Mouse (Mus musculus) midbrain, embryonic 14.5 days (tissue): Measurements from ENCODE around the gene Hoxc5. TPM values are rescaled to one million over a fixed set of nuclear protein-coding genes. Genes with fewer than 3 reads are reported as not detected.

ENCODE experiments used
- ATAC-seq: fragments of 200-750 bp; cut with Nextera tagmentation; 2 replicates; pipeline ENCODE4 v1.8.0; 2017; ENCODE audit warnings: moderate number of reproducible peaks, moderate library complexity; ENCODE audit not compliant: low FRiP score, low TSS enrichment
- DNase-seq: peaks from one replicate; pipeline ENCODE4 v3.0.0-alpha.2; 2015
- H3K27ac ChIP-seq: fragments of 300-500 bp; sonication (generic); replicated peaks from 2 replicates; pipeline ENCODE4 v1.5.1; 2014; ENCODE audit warnings: mild to moderate bottlenecking, low read depth, low read length, moderate library complexity
- H3K27me3 ChIP-seq: fragments of 300-500 bp; sonication (generic); 2 replicates; pipeline ENCODE4 v1.6.1; 2014; ENCODE audit warnings: low read length, control low read depth, mixed read lengths; ENCODE audit not compliant: control insufficient read depth, insufficient read depth
- H3K36me3 ChIP-seq: fragments of 300-500 bp; sonication (generic); 2 replicates; pipeline ENCODE4 v1.6.1; 2014; ENCODE audit warnings: low read length, control low read depth; ENCODE audit not compliant: control insufficient read depth, insufficient read depth
- H3K4me1 ChIP-seq: fragments of 300-500 bp; sonication (generic); 2 replicates; pipeline ENCODE4 v1.6.1; 2014; ENCODE audit warnings: mild to moderate bottlenecking, antibody characterized with exemption, low read length, control low read depth; ENCODE audit not compliant: control insufficient read depth, insufficient read depth
- H3K4me2 ChIP-seq: fragments of 300-500 bp; sonication (generic); 2 replicates; pipeline ENCODE4 v1.6.1; 2014; ENCODE audit warnings: mild to moderate bottlenecking, low read length, moderate library complexity
- H3K4me3 ChIP-seq: fragments of 300-500 bp; sonication (generic); replicated peaks from 2 replicates; pipeline ENCODE4 v1.5.1; 2014; ENCODE audit warnings: low read depth, low read length
- H3K9ac ChIP-seq: fragments of 300-500 bp; sonication (generic); replicated peaks from 2 replicates; pipeline ENCODE4 v1.6.1; 2014; ENCODE audit warnings: mild to moderate bottlenecking, low read length, moderate library complexity
- H3K9me3 ChIP-seq: fragments of 300-500 bp; sonication (generic); 2 replicates; pipeline ENCODE4 v1.6.1; 2016; ENCODE audit warnings: low read length, control low read depth, mixed read lengths; ENCODE audit not compliant: control insufficient read depth
- WGBS: fragments of 180-500 bp; shearing (Covaris S2); extraction: QIAGEN DNeasy Blood & Tissue Kit; methylation state at CpG from one replicate; pipeline ENCODE4 v1.1.7; 2014; 5-methylcytosine and 5-hydroxymethylcytosine counted together
- polyA plus RNA-seq: library from polyadenylated mRNA; unstranded; fragments of >200 nt; fragmentation: Nextera tagmentation; extraction: Ambion mirVana; gene quantifications from 2 replicates; pipeline ENCODE4 v1.2.1, GENCODE M21; 2014

Gene Hoxc5
- polyA plus RNA-seq, 1 experiment from 2014 or later, result 0.12 TPM

DNA sequence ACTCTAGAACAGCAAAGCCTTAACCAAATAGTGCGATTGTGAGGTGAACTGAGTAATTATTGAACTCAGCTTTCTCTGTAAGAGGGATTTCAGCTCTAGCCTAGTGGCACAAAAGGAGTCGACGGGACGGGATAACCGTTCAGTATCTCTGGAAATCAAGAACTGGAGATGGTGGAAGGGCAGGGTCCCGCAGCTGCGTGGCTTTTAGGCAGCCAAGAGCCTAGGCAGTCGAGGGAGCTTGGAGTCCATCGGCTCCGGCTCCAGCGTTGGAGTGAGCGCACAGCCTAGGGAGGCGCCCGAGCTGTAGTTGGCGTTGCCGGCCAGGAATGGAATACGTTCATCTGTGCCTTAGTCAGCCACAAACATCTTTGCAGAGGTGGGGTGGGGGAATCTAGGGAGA, 38.1 kb downstream of the Hoxc5 start:
- no peaks in the 10 kb centered on the region for H3K9me3 ChIP-seq
- no peak overlapping the region for H3K4me2 ChIP-seq
- H3K4me3 ChIP-seq, result no peak overlapping the region
- DNase-seq, result no peak
- WGBS, result 1% methylated on average over 17 of the region's 17 CpGs
- no peaks in the 10 kb centered on the region for H3K36me3 ChIP-seq
- no peak overlapping the region for H3K27ac ChIP-seq
- peaks cover 100% of the 10 kb centered on the region for H3K27me3 ChIP-seq
- no peak for ATAC-seq
- no peaks in the 10 kb centered on the region for H3K4me1 ChIP-seq
- H3K9ac ChIP-seq, result no peak overlapping the region

DNA sequence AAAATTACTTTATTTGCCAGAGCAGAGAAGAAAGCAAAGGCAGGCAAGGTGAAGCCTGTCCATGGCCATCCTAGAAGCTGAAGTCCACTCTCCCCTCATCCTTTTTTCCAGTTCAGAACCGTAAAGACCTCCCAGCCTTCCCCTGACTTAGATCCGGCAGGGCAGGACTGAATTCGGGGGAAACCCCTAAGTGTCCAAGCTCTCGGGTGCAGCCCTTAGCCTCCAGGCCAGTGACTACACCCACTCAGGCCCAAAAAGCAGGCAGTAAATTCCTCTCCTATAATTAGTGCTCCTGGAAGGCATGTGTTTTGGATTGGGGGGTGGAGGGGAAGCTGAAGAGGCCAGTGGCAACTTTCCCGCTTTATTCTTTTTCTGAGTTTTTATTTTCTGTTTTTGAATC, 38.6 kb downstream of the Hoxc5 start:
- Histone ChIP-seq H3K9ac (no peak overlapping the region), H3K36me3 (no peaks in the 10 kb centered on the region), H3K4me2 (no peak overlapping the region), H3K27ac (no peak overlapping the region), H3K27me3 (peaks cover 100% of the 10 kb centered on the region), H3K9me3 (no peaks in the 10 kb centered on the region), H3K4me3 (no peak overlapping the region), H3K4me1 (no peaks in the 10 kb centered on the region)
- WGBS, result 3% methylated on average over 5 of the region's 5 CpGs
- ATAC-seq (no peak), DNase-seq (no peak)

DNA sequence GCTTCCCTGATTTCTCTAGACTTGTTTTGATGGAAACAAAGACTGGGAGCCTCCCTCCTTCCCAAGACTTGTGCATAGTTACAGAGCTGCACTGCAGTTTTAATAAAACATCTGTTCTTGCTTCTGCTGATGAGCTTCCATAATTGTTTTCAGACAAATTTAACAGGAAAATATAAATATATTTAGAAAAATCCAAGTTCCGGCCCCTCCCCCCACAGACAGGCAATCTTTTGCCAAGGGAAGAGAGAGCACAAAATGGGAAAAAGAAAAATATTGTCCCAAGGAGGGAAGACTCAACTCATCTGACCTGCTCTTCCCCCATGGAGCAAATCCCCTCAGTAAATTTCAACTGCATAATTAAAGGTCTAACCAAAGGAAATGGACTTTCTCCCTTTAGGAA, 39.1 kb downstream of the Hoxc5 start:
- H3K9me3 ChIP-seq, result no peaks in the 10 kb centered on the region
- H3K9ac ChIP-seq, result no peak overlapping the region
- H3K27ac ChIP-seq, result no peak overlapping the region
- DNase-seq (no peak), ATAC-seq (no peak)
- no peaks in the 10 kb centered on the region for H3K4me1 ChIP-seq
- H3K27me3 ChIP-seq, result peaks cover 100% of the 10 kb centered on the region
- H3K4me2 ChIP-seq, result no peak overlapping the region
- no peaks in the 10 kb centered on the region for H3K36me3 ChIP-seq
- H3K4me3 ChIP-seq, result no peak overlapping the region
- 3% methylated on average over 1 of the region's 1 CpGs for WGBS

DNA sequence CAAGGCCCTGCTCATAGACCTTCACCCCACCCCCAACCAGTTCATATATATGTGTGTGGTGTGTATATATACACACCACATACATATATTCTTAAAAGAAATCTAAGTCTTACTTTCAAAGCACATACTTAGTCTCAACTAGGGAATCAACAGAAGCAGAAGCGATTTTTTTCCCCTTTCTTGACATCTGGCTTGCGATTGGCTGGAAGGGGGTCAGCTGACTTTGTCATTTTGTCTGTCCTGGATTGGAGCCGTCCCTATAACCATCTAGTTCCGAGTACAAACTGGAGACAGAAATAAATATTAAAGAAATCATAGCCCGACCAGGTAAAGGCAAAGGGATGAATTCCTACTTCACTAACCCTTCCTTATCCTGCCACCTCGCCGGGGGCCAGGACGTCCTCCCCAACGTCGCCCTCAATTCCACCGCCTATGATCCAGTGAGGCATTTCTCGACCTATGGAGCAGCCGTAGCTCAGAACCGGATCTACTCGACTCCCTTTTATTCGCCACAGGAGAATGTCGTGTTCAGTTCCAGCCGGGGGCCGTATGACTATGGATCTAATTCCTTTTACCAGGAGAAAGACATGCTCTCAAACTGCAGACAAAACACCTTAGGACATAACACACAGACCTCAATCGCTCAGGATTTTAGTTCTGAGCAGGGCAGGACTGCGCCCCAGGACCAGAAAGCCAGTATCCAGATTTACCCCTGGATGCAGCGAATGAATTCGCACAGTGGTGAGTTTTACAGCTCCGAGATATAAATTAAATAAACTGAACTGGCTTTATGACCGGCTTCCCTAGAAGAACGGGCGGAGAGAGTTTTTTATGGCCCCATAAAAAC, 42.2 kb downstream of the Hoxc5 start:
- Histone ChIP-seq H3K27ac (no peak overlapping the region), H3K9me3 (no peaks in the 10 kb centered on the region), H3K36me3 (no peaks in the 10 kb centered on the region), H3K4me1 (no peaks in the 10 kb centered on the region), H3K27me3 (peaks cover 98% of the 10 kb centered on the region), H3K4me3 (no peak overlapping the region), H3K4me2 (no peak overlapping the region), H3K9ac (no peak overlapping the region)
- 2% methylated on average over 27 of the region's 27 CpGs for WGBS
- no peak for ATAC-seq
- DNase-seq, result no peak

DNA sequence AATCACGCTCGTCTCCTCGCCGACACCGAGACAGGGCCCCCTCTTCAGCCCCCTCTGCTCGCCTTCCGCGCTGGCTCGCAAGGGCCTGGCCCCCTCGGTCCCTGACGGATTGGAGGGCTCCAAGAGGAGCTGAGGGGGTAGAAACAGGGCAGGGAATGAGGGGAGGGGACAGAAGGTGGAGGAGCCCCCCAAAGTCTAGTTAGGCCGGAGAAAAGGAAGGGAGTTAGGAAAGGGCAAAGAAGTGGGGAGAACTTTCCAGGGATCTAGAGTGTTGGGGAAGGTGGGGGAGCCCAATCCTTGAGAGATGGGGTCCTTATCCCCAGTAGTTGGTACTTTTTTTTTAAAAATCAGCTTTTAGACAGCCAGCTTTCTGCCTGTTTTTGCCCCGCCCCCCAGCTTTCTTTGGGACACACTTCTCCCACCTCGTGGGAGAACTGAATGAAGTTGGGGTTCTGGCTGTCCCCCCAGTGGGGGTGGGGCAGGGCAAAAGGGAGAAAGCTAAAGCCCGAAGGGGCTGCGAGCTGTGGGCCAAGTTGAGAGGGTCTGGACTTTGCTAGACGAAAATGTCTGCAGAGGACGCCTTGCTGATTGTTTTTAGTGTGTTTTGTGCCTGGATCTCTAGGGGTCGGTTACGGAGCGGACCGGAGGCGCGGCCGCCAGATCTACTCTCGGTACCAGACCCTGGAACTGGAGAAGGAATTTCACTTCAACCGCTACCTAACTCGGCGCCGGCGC, 43.0 kb downstream of the Hoxc5 start:
- ATAC-seq (no peak), DNase-seq (no peak)
- Histone ChIP-seq H3K4me3 (no peak overlapping the region), H3K9me3 (no peaks in the 10 kb centered on the region), H3K27me3 (peaks cover 98% of the 10 kb centered on the region), H3K4me2 (no peak overlapping the region), H3K27ac (no peak overlapping the region), H3K4me1 (no peaks in the 10 kb centered on the region), H3K9ac (no peak overlapping the region), H3K36me3 (no peaks in the 10 kb centered on the region)
- WGBS, result 1% methylated on average over 31 of the region's 31 CpGs

DNA sequence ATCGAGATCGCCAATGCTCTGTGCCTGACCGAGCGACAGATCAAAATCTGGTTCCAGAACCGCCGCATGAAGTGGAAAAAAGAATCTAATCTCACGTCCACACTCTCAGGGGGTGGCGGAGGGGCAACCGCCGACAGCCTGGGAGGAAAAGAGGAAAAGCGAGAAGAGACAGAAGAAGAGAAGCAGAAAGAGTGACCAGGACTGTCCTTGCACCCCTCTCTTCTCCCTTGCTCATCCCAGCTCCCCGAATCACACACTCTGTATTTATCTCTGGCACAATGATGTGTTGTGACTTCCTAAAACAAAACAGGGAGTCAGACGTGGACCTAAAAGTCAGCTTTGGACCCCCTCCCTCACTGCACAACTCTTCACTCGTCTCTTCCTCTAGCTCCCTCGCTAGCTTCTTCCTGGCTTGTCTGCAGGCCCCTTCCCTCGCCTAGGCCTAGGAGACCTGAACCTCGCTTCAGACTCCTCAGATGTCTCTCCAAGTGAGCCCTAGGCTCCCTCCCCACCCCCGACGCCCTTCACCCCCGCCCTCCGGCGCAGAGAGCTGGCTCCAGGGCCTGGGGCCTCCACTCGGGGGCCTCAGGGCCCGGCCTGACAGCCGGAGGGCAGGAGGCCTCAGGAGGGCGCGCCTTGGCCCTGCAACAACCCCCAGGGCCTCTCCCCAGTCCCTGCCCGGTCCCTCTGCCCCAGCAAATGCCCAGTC, 43.8 kb downstream of the Hoxc5 start:
- H3K36me3 ChIP-seq, result no peaks in the 10 kb centered on the region
- DNase-seq, result no peak
- no peaks in the 10 kb centered on the region for H3K4me1 ChIP-seq
- no peak overlapping the region for H3K4me2 ChIP-seq
- H3K9me3 ChIP-seq, result no peaks in the 10 kb centered on the region
- no peak overlapping the region for H3K9ac ChIP-seq
- peaks cover 98% of the 10 kb centered on the region for H3K27me3 ChIP-seq
- under 1% methylated on average over 28 of the region's 28 CpGs for WGBS
- no peak overlapping the region for H3K27ac ChIP-seq
- no peak for ATAC-seq
- H3K4me3 ChIP-seq, result no peak overlapping the region

- no peak for DNase-seq
- Histone ChIP-seq H3K27me3 (peaks cover 98% of the 10 kb centered on the region), H3K4me3 (no peak overlapping the region), H3K4me1 (no peaks in the 10 kb centered on the region), H3K9me3 (no peaks in the 10 kb centered on the region), H3K27ac (no peak overlapping the region), H3K9ac (no peak overlapping the region), H3K4me2 (no peak overlapping the region), H3K36me3 (no peaks in the 10 kb centered on the region)
- ATAC-seq, result no peak
- 1% methylated on average over 26 of the region's 26 CpGs for WGBS
These were observed 44.8 kb downstream of the Hoxc5 start for GRCm38 (mm10) chr15:103011928-103012486.

DNA sequence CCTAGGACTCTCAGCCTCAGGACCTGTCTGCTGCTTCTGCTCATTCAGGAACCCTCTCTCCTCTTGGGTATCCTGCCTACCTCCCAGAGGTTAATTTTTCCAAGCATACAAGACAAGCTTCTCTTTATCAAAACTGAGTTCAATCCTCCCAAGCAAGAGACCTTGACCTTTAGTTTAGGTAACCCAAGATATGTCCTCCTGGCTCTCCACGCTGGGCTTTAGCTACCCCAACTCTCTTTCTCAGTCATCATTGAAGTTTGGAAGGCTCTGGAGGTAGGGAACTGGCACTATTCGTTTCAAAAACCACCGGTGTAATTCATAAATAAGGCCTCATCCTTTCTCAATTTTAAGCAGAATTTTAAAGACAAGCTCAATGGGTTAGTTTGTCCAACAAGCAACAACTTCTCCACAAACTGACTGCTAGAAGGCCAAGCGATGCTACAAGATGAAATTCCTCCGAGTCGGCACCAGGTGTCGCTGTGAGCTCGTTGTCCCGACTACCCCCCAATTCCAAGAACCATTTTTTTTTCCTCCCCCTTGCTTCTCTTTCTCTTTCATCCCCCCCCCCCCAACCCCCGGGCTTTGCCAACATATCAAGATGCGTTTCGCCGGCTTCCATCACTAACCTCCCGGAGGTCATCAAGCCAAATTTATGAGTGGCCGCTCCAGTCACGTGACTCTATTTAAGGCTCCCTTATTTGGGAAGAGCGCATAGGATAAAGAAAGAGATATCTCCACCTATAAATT, 46.2 kb downstream of the Hoxc5 start:
- no peaks in the 10 kb centered on the region for H3K9me3 ChIP-seq
- no peak overlapping the region for H3K27ac ChIP-seq
- DNase-seq (peak; percentile 79), ATAC-seq (no peak)
- no peak overlapping the region for H3K4me2 ChIP-seq
- H3K36me3 ChIP-seq, result no peaks in the 10 kb centered on the region
- WGBS, result 3% methylated on average over 17 of the region's 17 CpGs
- peaks cover 98% of the 10 kb centered on the region for H3K27me3 ChIP-seq
- no peaks in the 10 kb centered on the region for H3K4me1 ChIP-seq
- H3K9ac ChIP-seq, result no peak overlapping the region
- no peak overlapping the region for H3K4me3 ChIP-seq
